Mouse (Mus musculus) spleen, postnatal 36 days (tissue): ENCODE data around the gene Ppil6.

Source experiments
- DNase-seq, 2 experiments: peaks; one replicate each; pipeline ENCODE4 v3.0.0; 2022; ENCODE audit warnings: low spot score in 2 of 2, mixed read lengths in 1 of 2

The Ppil6 gene

GRCm38 (mm10) chr10:41477278-41478181 lies 12.7 kb upstream of the Ppil6 start:
- DNase-seq, result peak; percentile 61 to 62

GRCm38 (mm10) chr10:41479961-41480360 lies 10.3 kb upstream of the Ppil6 start:
- DNase-seq, result no peak

GRCm38 (mm10) chr10:41480938-41481880 lies 9.0 kb upstream of the Ppil6 start:
- no peak for DNase-seq

- DNase-seq, result no peak
Measured at GRCm38 (mm10) chr10:41482446-41482845, 7.8 kb upstream of the Ppil6 start.

- DNase-seq, result no peak
Measured at GRCm38 (mm10) chr10:41485778-41486177, 4.5 kb upstream of the Ppil6 start.

- DNase-seq, result no peak
Measured at GRCm38 (mm10) chr10:41486506-41487170, 3.6 kb upstream of the Ppil6 start.

GRCm38 (mm10) chr10:41488877-41489276 lies 1.4 kb upstream of the Ppil6 start:
- no peak for DNase-seq

GRCm38 (mm10) chr10:41489294-41489693 lies 945 bp upstream of the Ppil6 start:
- no peak for DNase-seq

GRCm38 (mm10) chr10:41490518-41490873 lies 257 bp downstream of the Ppil6 start:
- DNase-seq, result no peak

- no peak for DNase-seq
Measured at GRCm38 (mm10) chr10:41491111-41491510, 872 bp downstream of the Ppil6 start.

GRCm38 (mm10) chr10:41500941-41501340 lies 10.7 kb downstream of the Ppil6 start:
- DNase-seq, result no peak

GRCm38 (mm10) chr10:41504996-41505395 lies 14.8 kb downstream of the Ppil6 start:
- no peak for DNase-seq

- peak; percentile 58 to 64 for DNase-seq
Measured at GRCm38 (mm10) chr10:41505446-41505845, 15.2 kb downstream of the Ppil6 start.

- no peak for DNase-seq
Measured at GRCm38 (mm10) chr10:41509160-41509559, 18.9 kb downstream of the Ppil6 start.

- no peak for DNase-seq
Measured at GRCm38 (mm10) chr10:41514301-41514700, 24.1 kb downstream of the Ppil6 start.

GRCm38 (mm10) chr10:41514921-41515320 lies 24.7 kb downstream of the Ppil6 start:
- no peak for DNase-seq

GRCm38 (mm10) chr10:41518508-41518980 lies 28.3 kb downstream of the Ppil6 start:
- DNase-seq, result peak; percentile 85 to 88

- DNase-seq, result peak; percentile 89
Measured at GRCm38 (mm10) chr10:41518981-41519618, 28.9 kb downstream of the Ppil6 start, which contains the start of gene Cd164. Gene Cd164 (plus strand): TSS chr10:41519414.

GRCm38 (mm10) chr10:41519640-41520409 lies 29.6 kb downstream of the Ppil6 start:
- DNase-seq, result peak; percentile 59 to 64

- DNase-seq, result no peak
Measured at GRCm38 (mm10) chr10:41520410-41520673, 30.1 kb downstream of the Ppil6 start.

GRCm38 (mm10) chr10:41523386-41523785 lies 33.1 kb downstream of the Ppil6 start:
- no peak for DNase-seq
